Mouse (Mus musculus): Measurements from ENCODE around the gene Scn5a. TPM values are rescaled to one million over a fixed set of nuclear protein-coding genes. Genes with fewer than 3 reads are reported as not detected.
A peak's percentile ranks its signal among the peaks of the same experiment; 100 is the strongest.

Gene Scn5a
- total RNA-seq, 2 experiments from 2014 or later, result 3.9 to 5.0 TPM

DNA sequence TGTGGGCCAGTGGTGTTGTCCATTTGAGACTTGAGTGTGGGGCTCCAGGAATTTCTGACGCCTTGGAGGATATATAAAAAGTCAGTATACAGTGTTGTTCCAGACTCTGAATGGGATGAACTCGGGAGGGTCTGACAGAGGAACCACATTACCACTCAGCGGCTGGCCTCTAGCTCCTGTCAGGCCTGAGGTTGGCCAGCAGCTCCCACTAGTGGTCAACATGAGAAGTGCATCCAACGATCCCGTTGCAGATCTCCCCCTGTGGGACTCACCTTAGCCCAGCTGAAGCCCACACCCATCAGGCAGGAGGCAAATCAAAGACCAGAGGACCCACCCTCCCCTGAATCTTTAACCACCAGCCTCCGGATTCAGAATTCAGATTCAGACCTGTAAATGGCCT lies 1.9 kb upstream of the Scn5a start:
- peak; percentile 76 to 82 for DNase-seq (ENCODE audit: extremely low spot score in 1 of 2, low spot score in 2 of 2)
- intact Hi-C loops (cut with DNase I), result loop anchor here (1.0 to 5.0 kb wide), 3 partner anchors 22 to 172 kb away; no protein-coding TSS in a partner anchor
- H3K4me3 ChIP-seq, result no peak overlapping the region
- no peak overlapping the region for H3K27ac ChIP-seq
- peak; percentile 98 for TF ChIP-seq CTCF (IDR thresholded peaks at IDR 0.05)

DNA sequence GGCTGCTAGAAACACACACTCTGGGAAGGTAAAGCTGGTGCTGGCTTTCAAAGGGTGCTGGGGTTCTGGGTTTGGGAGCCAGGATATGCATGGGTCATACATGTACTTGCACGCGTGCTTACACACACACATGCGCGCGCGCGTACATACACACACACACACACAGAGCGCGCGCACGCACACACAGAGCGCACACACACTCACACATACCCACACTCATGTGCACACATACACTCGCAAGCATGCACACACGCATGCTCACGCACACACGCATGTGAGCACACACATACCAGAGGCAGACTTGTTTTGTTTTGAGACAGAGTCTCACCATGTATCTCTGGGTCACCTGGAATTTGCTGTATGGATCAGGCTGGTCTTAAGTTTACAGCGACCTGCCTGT lies 1.4 kb upstream of the Scn5a start:
- intact Hi-C loops (cut with DNase I), result loop anchor here (1.0 to 5.0 kb wide), 3 partner anchors 22 to 172 kb away; no protein-coding TSS in a partner anchor

DNA sequence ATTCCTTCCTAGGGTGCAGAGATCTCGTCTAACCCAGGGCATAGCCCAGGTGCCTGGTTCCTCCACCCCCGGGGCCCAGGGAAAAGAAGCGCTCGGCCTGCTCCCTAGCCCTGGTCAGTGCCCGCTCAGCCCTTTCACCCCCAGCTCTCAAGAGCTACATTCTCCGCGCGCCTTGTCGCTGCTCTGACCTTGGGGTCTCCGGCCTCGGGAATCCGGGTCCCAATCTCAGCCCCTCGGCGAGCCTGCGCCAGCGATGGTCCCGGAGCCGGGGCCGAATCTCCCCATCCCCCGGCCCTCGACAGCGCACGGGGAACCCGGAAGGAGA lies 543 bp downstream of the Scn5a start:
- Histone ChIP-seq H3K27ac (no peak overlapping the region), H3K4me3 (peak overlapping the region; percentile 39)
- TF ChIP-seq CTCF (IDR thresholded peaks at IDR 0.05), result no peak
- intact Hi-C loops (cut with DNase I), result no loop called here
- no peak for DNase-seq (ENCODE audit: extremely low spot score in 1 of 2, low spot score in 2 of 2)

More for the DNA sequence above, 1.4 kb upstream of the Scn5a start:
- Histone ChIP-seq H3K4me3 (no peak overlapping the region), H3K27ac (no peak overlapping the region)
- DNase-seq (ENCODE audit: extremely low spot score in 1 of 2, low spot score in 2 of 2), result no peak
- TF ChIP-seq CTCF (IDR thresholded peaks at IDR 0.05), result no peak

DNA sequence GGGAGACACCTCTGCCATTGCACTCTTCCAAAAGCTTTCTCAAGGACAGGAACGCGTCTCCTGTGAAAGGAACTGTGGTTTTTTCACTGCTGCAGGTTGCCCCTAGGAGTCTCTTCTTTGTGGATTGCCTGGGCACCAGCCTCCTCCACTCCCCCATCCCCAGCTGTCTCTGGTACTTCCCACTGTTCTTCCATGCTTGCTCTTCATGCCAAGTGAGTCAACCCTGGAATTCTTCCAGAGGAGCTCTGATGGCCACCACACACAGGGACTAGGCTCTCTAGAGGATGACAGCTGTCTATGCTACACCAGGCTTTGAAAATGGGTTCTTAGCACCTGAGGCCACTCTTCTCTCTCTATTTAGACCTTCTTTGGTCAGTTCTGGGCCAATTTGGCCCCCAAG lies 1.8 kb downstream of the Scn5a start:
- H3K27ac ChIP-seq, result no peak overlapping the region
- peak in 1 of 2 experiments; percentile 43 for DNase-seq (ENCODE audit: extremely low spot score in 1 of 2, low spot score in 2 of 2)
- intact Hi-C loops (cut with DNase I), result no loop called here
- no peak; the same call in 1 of the 2 replicates for TF ChIP-seq CTCF (IDR thresholded peaks at IDR 0.05)
- H3K4me3 ChIP-seq, result no peak overlapping the region

DNA sequence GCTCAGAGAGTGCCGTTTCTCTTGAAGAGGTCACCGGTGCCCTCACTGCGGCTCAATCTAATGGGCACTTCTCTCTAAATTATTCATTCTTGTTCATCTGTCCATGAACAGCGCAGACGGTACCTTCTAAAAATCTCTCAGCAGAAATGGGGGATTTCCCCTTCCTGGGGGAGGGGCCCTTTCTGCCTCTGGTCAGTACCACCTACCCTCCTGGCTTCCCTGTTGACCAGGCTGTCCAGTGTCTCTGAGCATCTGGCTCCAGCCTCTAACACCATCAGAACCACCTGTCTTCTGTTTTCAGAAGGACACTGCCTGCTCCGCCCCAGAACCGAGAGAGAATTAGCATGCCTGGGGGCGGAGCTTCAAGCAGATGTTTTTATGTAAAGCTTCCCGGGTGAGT lies 3.1 kb downstream of the Scn5a start:
- H3K27ac ChIP-seq, result no peak overlapping the region
- TF ChIP-seq CTCF (IDR thresholded peaks at IDR 0.05), result no peak
- DNase-seq (ENCODE audit: extremely low spot score in 1 of 2, low spot score in 2 of 2), result no peak
- no peak overlapping the region for H3K4me3 ChIP-seq
- intact Hi-C loops (cut with DNase I), result no loop called here

DNA sequence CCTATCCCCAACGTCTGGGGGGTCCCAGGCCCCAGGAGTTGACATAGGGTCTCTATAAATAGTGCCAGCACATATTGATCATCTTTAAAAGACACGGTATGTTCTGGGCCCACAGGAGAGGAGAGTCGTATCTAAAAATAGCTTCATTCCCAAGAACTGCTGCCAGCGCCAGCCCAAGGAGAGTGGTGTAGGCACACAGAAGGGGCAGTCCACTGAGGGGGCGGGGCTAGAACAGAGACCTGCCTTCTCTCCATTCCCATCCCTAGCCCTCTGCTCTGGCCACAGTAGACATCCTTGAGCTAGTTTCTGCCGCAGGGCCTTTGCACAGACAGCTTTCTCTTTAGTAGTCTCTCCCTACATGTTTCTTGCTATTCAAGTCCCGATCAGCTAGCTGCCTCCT lies 4.5 kb downstream of the Scn5a start:
- no peak for TF ChIP-seq CTCF (IDR thresholded peaks at IDR 0.05)
- DNase-seq (ENCODE audit: extremely low spot score in 1 of 2, low spot score in 2 of 2), result no peak
- H3K27ac ChIP-seq, result no peak overlapping the region
- H3K4me3 ChIP-seq, result no peak overlapping the region
- intact Hi-C loops (cut with DNase I), result no loop called here

DNA sequence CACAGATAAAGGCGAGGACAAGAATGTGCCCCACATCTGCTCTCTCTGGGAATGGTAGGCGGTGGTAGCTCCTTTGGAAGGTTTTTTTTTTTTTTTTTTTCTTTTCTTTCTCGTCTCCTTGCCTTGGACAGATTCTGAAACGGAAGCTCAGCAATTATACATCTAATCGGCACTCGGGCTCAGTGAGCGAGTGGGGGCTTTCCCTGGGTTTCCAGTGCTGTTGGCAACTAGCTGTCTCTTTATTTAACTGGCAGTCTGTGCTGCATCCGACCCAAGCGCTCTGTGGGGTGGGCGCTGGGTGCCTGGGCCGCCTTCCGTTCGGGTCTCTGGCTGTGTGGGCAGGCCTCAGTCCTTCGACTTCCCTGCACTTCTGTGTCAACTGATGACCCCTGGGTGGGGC lies 5.8 kb downstream of the Scn5a start:
- no peak for DNase-seq (ENCODE audit: extremely low spot score in 1 of 2, low spot score in 2 of 2)
- intact Hi-C loops (cut with DNase I), result no loop called here
- no peak overlapping the region for H3K4me3 ChIP-seq
- TF ChIP-seq CTCF (IDR thresholded peaks at IDR 0.05), result no peak
- no peak overlapping the region for H3K27ac ChIP-seq

DNA sequence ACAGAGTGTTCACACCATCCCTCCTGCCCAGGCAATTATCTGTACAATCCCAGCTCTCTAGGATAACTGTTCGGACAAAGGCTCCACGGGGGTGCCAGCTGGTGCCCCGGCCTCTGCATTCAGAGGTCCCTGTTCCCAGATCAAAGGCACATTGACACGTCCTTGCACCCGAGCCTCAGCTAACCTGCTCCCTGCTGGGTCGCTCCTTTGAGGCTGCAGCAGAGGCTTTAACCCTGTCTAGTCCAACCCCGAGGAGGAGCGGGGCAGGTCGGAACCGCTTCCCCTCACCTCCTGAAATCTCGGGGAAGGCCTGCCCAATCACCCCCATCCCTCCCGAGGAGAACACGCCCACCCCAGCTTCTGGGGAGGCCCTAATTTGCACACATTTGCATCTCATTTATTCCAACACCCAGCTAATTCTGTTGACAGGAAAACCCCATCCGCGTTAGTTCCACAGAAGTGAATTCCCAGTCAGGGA lies 7.4 kb downstream of the Scn5a start:
- Histone ChIP-seq H3K4me3 (no peak overlapping the region), H3K27ac (no peak overlapping the region)
- intact Hi-C loops (cut with DNase I), result no loop called here
- TF ChIP-seq CTCF (IDR thresholded peaks at IDR 0.05), result no peak
- DNase-seq (ENCODE audit: extremely low spot score in 1 of 2, low spot score in 2 of 2), result no peak

DNA sequence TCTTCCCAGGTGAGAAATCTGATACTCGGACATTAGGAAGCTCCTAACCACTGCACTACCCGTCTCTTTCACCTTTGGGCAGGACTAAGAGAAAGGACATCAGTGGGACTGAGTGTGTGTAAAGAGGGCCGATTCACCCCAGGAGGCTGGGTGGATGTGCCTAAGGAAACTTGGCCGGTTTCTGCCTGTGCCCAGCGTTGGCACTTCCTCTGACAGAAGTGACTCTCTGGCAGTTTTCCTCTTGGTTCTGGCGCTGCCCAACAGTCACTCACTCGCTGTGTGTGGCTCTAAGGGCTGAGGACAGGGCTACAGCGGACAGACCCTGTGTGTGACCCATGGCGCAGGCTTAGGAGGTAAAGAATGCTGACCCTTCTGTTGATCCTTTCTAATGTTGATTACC lies 8.2 kb downstream of the Scn5a start:
- Histone ChIP-seq H3K27ac (no peak overlapping the region), H3K4me3 (no peak overlapping the region)
- no peak for TF ChIP-seq CTCF (IDR thresholded peaks at IDR 0.05)
- intact Hi-C loops (cut with DNase I), result no loop called here
- DNase-seq (ENCODE audit: extremely low spot score in 1 of 2, low spot score in 2 of 2), result no peak

DNA sequence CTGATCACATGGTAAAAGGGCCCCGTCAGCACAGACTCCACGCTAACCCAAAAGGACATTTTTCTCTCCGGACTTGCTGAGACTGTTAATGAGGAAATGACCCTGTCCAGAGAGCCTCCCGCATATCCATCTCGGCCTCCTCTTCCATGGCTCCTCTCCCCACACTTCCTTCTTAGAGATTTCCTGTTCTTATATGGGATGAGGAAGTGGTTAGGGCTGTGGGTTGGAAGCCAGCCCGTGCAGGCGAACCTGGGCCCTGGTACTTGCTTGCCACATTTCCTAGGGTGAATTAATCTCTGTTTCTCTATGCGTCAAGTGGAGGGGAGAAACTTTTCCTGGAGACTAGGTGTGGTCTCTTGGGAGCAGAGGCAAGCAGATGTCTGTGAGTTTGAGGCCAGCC lies 10.1 kb downstream of the Scn5a start:
- intact Hi-C loops (cut with DNase I), result no loop called here

DNA sequence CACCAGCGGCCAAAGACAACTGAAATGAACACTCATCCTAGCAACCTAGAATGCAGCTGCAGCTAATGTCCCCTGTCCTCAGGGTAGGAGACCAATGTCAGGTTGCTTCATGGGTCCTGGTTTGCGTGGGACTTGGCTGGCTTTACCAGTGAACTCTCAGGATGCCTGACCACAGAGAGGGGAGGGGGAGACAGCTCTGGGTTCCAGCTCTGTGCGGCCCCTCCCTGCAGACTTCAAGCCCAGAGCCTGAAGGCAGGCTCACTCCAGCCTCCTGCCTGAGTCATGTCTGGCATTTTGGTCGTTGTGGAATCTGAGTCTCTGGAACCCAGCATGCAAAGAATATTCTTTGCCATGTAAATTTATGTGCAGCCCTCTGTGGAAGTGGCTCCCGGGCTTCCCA lies 11.0 kb downstream of the Scn5a start:
- no peak for TF ChIP-seq CTCF (IDR thresholded peaks at IDR 0.05)
- Histone ChIP-seq H3K4me3 (no peak overlapping the region), H3K27ac (no peak overlapping the region)
- no peak for DNase-seq (ENCODE audit: extremely low spot score in 1 of 2, low spot score in 2 of 2)
- intact Hi-C loops (cut with DNase I), result no loop called here

More for the DNA sequence above, 10.1 kb downstream of the Scn5a start:
- no peak for TF ChIP-seq CTCF (IDR thresholded peaks at IDR 0.05)
- DNase-seq (ENCODE audit: extremely low spot score in 1 of 2, low spot score in 2 of 2), result no peak
- H3K4me3 ChIP-seq, result no peak overlapping the region
- no peak overlapping the region for H3K27ac ChIP-seq

DNA sequence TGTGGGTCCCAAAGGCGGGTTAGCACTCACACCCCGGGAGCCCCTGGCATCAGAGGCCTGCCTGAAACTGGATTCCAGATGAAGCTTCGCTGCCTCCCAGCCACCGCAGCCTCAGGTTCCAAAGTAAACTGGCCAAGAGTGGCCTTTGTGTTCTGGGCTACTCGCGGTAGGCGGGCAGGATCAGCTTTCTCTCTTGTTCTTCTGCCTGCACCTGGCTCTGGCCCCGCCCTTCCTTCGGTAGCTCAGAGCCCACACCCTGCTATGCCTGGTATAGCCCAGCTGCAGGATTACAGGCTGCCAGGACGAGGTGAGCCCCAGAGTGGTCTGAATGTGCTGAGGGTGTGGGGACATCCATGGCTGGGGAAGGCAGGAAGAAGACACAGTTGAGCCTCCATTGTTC lies 12.6 kb downstream of the Scn5a start:
- intact Hi-C loops (cut with DNase I), result no loop called here
- no peak for TF ChIP-seq CTCF (IDR thresholded peaks at IDR 0.05)

DNA sequence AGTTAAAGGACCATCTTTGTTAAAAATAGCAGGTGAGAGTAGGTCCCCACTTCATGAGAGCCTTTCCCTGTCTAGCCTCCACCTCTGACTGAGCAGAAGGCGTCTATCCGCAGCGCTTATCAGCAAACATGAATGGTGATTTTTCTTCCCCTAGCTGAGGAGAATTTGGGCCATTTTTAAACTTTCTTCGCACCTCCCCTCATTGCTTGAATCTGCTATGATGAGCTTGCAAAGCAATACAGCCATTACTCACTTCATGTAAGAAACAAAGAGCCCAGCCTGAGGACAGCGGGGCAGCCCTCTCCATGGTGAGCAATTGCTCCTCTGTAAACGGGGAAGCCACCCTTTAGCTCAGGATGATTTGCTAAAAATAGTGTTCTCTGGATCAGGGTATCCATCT lies 14.0 kb downstream of the Scn5a start:
- intact Hi-C loops (cut with DNase I), result no loop called here

More for the DNA sequence above, 12.6 kb downstream of the Scn5a start:
- H3K4me3 ChIP-seq, result no peak overlapping the region
- H3K27ac ChIP-seq, result no peak overlapping the region
- DNase-seq (ENCODE audit: extremely low spot score in 1 of 2, low spot score in 2 of 2), result no peak

More for the DNA sequence above, 14.0 kb downstream of the Scn5a start:
- DNase-seq (ENCODE audit: extremely low spot score in 1 of 2, low spot score in 2 of 2), result no peak
- H3K4me3 ChIP-seq, result no peak overlapping the region
- H3K27ac ChIP-seq, result no peak overlapping the region
- TF ChIP-seq CTCF (IDR thresholded peaks at IDR 0.05), result no peak
